Mouse (Mus musculus): ENCODE results near the gene Igf1r. TPM values are rescaled to one million over a fixed set of nuclear protein-coding genes. Genes with fewer than 3 reads are reported as not detected.
A peak's percentile ranks its signal among the peaks of the same experiment; 100 is the strongest.

The Igf1r gene
- polyA plus RNA-seq, 1 experiment: 9.8 TPM

DNA sequence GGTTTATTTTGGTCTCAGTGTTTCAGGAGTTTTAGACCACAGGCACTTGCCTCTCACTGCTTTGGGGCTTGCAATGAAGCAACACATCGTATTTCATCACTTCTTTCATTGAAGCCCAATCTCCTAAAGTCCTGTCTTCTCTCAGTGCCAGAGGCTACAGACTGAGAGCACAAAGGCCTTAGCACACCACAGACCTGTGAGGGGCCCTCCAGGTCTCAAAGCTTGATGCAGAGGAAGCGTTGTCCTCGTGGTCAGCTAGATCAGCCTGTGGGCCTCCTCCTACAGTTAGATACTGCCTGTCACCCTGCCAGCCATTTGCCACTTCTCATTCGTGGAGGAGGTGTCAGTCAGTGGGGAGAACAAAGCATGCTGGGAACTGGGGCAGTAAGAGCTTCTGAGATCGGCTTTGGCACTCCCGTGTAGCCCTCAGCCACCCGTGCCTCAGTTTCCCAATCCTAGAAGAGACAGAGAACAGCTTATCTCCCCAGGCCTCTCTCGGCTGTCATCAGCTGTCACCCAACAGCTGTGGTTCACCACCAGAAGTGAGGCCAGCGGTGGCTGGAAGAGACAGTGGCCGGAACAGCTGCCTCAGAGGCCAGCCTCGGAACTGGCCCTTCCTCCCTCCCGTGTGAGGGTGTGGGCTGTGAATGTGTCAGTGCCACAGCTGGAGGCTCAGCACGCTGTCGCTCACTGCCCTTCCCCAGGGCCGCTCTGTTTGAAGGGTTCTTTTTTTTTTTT, 241.5 kb downstream of the Igf1r start:
- Histone ChIP-seq H3K36me3 (ENCODE audit: control insufficient read depth, insufficient read depth) (peaks cover 36% of the 10 kb centered on the region), H3K79me3 (ENCODE audit: low read depth) (no peaks in the 10 kb centered on the region), H3ac (ENCODE audit: control insufficient read depth, insufficient read length, low read depth) (no peak overlapping the region), H3K27me3 (ENCODE audit: control insufficient read depth, insufficient read depth, insufficient read length) (no peaks in the 10 kb centered on the region), H3K79me2 (ENCODE audit: control insufficient read depth, insufficient read depth) (no peaks in the 10 kb centered on the region), H3K4me3 (ENCODE audit: insufficient read depth, poor library complexity, severe bottlenecking) (no peak overlapping the region)
- TF ChIP-seq MYOD1 (IDR thresholded peaks at IDR 0.05; ENCODE audit: control insufficient read depth, insufficient read length, low read depth): peak; percentile 23
- no peak for TF ChIP-seq USF1 (IDR thresholded peaks at IDR 0.05; ENCODE audit: low read depth)

DNA sequence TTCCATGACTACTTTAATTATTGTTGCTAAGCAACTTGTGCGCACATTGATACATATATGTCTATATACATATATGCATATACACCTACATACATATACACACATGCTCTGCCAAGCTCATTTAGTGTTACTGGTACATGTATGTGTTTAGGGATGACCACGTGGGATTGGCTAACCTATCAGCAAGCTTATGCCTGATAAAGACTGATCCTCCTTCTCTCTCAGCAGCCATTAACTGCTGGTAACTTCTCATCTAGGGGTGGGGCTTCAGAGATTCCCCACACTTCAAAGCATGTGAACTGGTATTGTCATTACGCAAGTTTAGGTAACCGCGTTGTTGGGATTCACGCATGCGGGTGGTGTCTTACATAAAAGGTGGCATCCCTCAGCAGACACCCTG, 247.0 kb downstream of the Igf1r start:
- H3K27me3 ChIP-seq (ENCODE audit: control insufficient read depth, insufficient read depth, insufficient read length): no peaks in the 10 kb centered on the region
- H3K4me3 ChIP-seq (ENCODE audit: insufficient read depth, poor library complexity, severe bottlenecking): no peak overlapping the region
- H3K79me2 ChIP-seq (ENCODE audit: control insufficient read depth, insufficient read depth): no peaks in the 10 kb centered on the region
- peaks cover 23% of the 10 kb centered on the region for H3K36me3 ChIP-seq (ENCODE audit: control insufficient read depth, insufficient read depth)
- TF ChIP-seq FOSL1 (IDR thresholded peaks at IDR 0.05; ENCODE audit: insufficient read depth, low read length, poor library complexity, severe bottlenecking) (no peak), CEBPB (IDR thresholded peaks at IDR 0.05; ENCODE audit: low read depth) (no peak), USF1 (IDR thresholded peaks at IDR 0.05; ENCODE audit: low read depth) (no peak), MAX (IDR thresholded peaks at IDR 0.05) (no peak), CTCF (IDR thresholded peaks at IDR 0.05; ENCODE audit: control insufficient read depth, insufficient read depth, insufficient read length) (no peak), MYOG (IDR thresholded peaks at IDR 0.05; ENCODE audit: control insufficient read depth, extremely low read depth, insufficient read length) (no peak), MYOD1 (IDR thresholded peaks at IDR 0.05; ENCODE audit: control insufficient read depth, insufficient read length, low read depth) (no peak)
- H3K79me3 ChIP-seq (ENCODE audit: low read depth): no peaks in the 10 kb centered on the region
- no peak overlapping the region for H3ac ChIP-seq (ENCODE audit: control insufficient read depth, insufficient read length, low read depth)

DNA sequence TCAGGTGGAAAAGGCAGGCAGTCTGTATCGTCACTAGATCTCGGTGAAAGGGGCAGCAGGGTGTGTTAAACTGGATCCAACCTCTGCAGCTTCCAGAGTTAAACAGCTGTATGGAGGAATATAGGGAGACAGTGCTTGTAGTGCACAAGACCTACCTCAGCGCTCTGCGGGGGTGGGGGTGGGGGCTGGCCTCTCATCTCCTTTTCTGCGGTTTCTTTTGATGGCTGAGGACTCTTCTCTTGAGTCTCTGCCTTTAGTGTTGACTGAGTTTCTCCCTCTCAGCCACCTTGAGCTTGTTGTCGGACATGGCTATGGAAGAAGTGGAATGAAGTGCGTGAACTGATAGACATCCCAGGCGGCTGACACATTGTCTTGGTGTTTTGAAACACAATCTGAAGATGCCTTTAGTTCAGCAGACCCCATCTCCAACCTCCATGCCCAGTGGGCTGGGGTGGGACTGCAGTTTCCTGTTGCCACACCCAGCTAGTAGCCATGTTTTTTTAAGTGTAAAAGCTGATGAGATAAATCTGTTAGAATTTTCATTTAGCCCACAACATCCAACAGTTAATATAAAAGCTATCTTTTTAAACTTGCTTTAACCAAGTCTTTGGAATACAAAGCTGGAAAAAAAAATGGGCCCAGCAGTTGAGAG, 253.3 kb downstream of the Igf1r start:
- Histone ChIP-seq H3K79me2 (ENCODE audit: control insufficient read depth, insufficient read depth) (no peaks in the 10 kb centered on the region), H3K36me3 (ENCODE audit: control insufficient read depth, insufficient read depth) (peaks cover 11% of the 10 kb centered on the region), H3K79me3 (ENCODE audit: low read depth) (no peaks in the 10 kb centered on the region), H3K4me3 (ENCODE audit: insufficient read depth, poor library complexity, severe bottlenecking) (no peak overlapping the region), H3K27me3 (ENCODE audit: control insufficient read depth, insufficient read depth, insufficient read length) (no peaks in the 10 kb centered on the region), H3ac (ENCODE audit: control insufficient read depth, insufficient read length, low read depth) (no peak overlapping the region)
- TF ChIP-seq CTCF (IDR thresholded peaks at IDR 0.05; ENCODE audit: control insufficient read depth, insufficient read depth, insufficient read length): no peak
- TF ChIP-seq USF1 (IDR thresholded peaks at IDR 0.05; ENCODE audit: low read depth): no peak

DNA sequence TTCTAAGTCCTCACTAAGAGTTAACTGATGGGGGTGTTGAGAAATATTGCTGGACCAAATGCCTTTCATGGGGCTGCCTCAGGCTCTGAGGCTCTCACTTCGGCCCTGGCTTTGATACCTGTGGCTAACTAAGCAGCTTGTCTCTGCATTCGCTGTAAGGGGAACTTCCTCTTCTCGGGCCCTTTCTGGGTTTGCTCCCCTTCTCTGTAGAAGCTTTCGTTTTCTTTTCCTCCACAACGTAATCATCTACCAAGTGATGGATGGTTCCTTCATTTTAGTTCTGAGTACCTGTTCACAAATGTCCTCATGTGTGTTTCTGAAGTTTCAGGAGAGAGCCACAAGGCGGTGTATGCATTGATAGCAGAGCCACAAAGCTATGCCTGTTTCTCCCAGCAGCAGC, 256.4 kb downstream of the Igf1r start:
- TF ChIP-seq CEBPB (IDR thresholded peaks at IDR 0.05; ENCODE audit: low read depth) (no peak), FOSL1 (IDR thresholded peaks at IDR 0.05; ENCODE audit: insufficient read depth, low read length, poor library complexity, severe bottlenecking) (no peak), CTCF (IDR thresholded peaks at IDR 0.05; ENCODE audit: control insufficient read depth, insufficient read depth, insufficient read length) (no peak), MYOD1 (IDR thresholded peaks at IDR 0.05; ENCODE audit: control insufficient read depth, insufficient read length, low read depth) (no peak), MYOG (IDR thresholded peaks at IDR 0.05; ENCODE audit: control insufficient read depth, extremely low read depth, insufficient read length) (no peak), USF1 (IDR thresholded peaks at IDR 0.05; ENCODE audit: low read depth) (no peak), MAX (IDR thresholded peaks at IDR 0.05) (no peak)
- Histone ChIP-seq H3K4me3 (ENCODE audit: insufficient read depth, poor library complexity, severe bottlenecking) (no peak overlapping the region), H3K27me3 (ENCODE audit: control insufficient read depth, insufficient read depth, insufficient read length) (no peaks in the 10 kb centered on the region), H3ac (ENCODE audit: control insufficient read depth, insufficient read length, low read depth) (no peak overlapping the region), H3K36me3 (ENCODE audit: control insufficient read depth, insufficient read depth) (peaks cover 5% of the 10 kb centered on the region), H3K79me3 (ENCODE audit: low read depth) (no peaks in the 10 kb centered on the region), H3K79me2 (ENCODE audit: control insufficient read depth, insufficient read depth) (no peaks in the 10 kb centered on the region)

GRCm38 (mm10) chr7:68210417-68210816, 257.8 kb downstream of the Igf1r start:
- no peak for TF ChIP-seq CTCF (IDR thresholded peaks at IDR 0.05; ENCODE audit: control insufficient read depth, insufficient read depth, insufficient read length)
- TF ChIP-seq USF1 (IDR thresholded peaks at IDR 0.05; ENCODE audit: low read depth): no peak
- TF ChIP-seq MYOD1 (IDR thresholded peaks at IDR 0.05; ENCODE audit: control insufficient read depth, insufficient read length, low read depth): no peak
- no peak for TF ChIP-seq MYOG (IDR thresholded peaks at IDR 0.05; ENCODE audit: control insufficient read depth, extremely low read depth, insufficient read length)
- no peak for TF ChIP-seq FOSL1 (IDR thresholded peaks at IDR 0.05; ENCODE audit: insufficient read depth, low read length, poor library complexity, severe bottlenecking)
- no peak for TF ChIP-seq CEBPB (IDR thresholded peaks at IDR 0.05; ENCODE audit: low read depth)
- no peak for TF ChIP-seq MAX (IDR thresholded peaks at IDR 0.05)
- Histone ChIP-seq H3K36me3 (ENCODE audit: control insufficient read depth, insufficient read depth) (peaks cover 5% of the 10 kb centered on the region), H3K79me3 (ENCODE audit: low read depth) (no peaks in the 10 kb centered on the region)

DNA sequence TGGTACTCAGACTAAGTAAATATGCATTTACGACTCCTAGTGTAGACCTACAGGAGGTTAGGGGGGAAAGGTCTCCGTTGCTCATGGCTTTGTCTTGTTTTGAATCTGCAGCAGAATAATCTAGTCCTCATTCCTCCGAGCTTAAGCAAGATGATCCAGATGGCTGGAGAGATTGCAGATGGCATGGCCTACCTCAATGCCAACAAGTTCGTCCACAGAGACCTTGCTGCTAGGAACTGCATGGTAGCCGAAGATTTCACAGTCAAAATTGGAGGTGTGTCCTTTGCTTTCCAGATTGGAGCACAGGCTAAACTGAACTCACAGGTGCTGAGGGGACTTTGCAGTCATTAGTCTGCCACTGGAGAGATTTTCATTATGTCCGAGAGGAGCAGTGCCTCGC, 259.3 kb downstream of the Igf1r start:
- Histone ChIP-seq H3K79me3 (ENCODE audit: low read depth) (no peaks in the 10 kb centered on the region), H3ac (ENCODE audit: control insufficient read depth, insufficient read length, low read depth) (no peak overlapping the region), H3K4me3 (ENCODE audit: insufficient read depth, poor library complexity, severe bottlenecking) (no peak overlapping the region), H3K36me3 (ENCODE audit: control insufficient read depth, insufficient read depth) (peaks cover 5% of the 10 kb centered on the region), H3K79me2 (ENCODE audit: control insufficient read depth, insufficient read depth) (no peaks in the 10 kb centered on the region), H3K27me3 (ENCODE audit: control insufficient read depth, insufficient read depth, insufficient read length) (no peaks in the 10 kb centered on the region)
- no peak for TF ChIP-seq CEBPB (IDR thresholded peaks at IDR 0.05; ENCODE audit: low read depth)

More at GRCm38 (mm10) chr7:68210417-68210816, 257.8 kb downstream of the Igf1r start:
- no peak overlapping the region for H3K4me3 ChIP-seq (ENCODE audit: insufficient read depth, poor library complexity, severe bottlenecking)
- H3ac ChIP-seq (ENCODE audit: control insufficient read depth, insufficient read length, low read depth): no peak overlapping the region
- H3K79me2 ChIP-seq (ENCODE audit: control insufficient read depth, insufficient read depth): no peaks in the 10 kb centered on the region
- H3K27me3 ChIP-seq (ENCODE audit: control insufficient read depth, insufficient read depth, insufficient read length): no peaks in the 10 kb centered on the region
